Mouse (Mus musculus) urinary bladder, postnatal 14 days (tissue): ENCODE data around the gene Sox6.
A peak's percentile ranks its signal among the peaks of the same experiment; 100 is the strongest.

Source experiments
- DNase-seq: peaks from one replicate; pipeline ENCODE4 v3.0.0; 2021; ENCODE audit warnings: low spot score

Gene Sox6

DNA sequence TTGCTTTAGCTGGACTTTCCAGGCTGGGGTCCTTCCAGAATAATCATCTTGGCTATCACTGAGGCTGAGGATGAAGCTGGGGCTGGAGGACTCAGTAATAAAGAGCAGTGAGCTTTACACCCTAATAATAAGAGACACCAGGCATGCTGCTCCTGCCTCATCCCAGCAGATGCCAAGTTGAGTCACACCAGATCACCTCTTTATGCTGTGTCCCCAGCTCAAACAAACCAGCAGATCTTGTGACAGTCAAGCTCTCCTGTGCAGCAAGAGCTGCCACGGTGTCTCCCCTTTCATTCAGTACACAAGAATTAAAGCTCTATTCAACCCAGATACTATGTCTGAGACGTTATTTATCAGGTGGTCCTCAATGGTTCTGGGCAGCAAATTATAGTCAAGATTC is 560.8 kb downstream of the Sox6 start:
- DNase-seq = no peak

- DNase-seq = no peak
Observed at GRCm38 (mm10) chr7:115476881-115477665, 561.5 kb downstream of the Sox6 start.

GRCm38 (mm10) chr7:115475176-115475575 is 563.4 kb downstream of the Sox6 start:
- no peak for DNase-seq

GRCm38 (mm10) chr7:115474115-115474514 is 564.5 kb downstream of the Sox6 start:
- DNase-seq = peak; percentile 37

GRCm38 (mm10) chr7:115472850-115473249 is 565.7 kb downstream of the Sox6 start:
- DNase-seq = no peak

- no peak for DNase-seq
Observed at GRCm38 (mm10) chr7:115471521-115471920, 567.1 kb downstream of the Sox6 start.

DNA sequence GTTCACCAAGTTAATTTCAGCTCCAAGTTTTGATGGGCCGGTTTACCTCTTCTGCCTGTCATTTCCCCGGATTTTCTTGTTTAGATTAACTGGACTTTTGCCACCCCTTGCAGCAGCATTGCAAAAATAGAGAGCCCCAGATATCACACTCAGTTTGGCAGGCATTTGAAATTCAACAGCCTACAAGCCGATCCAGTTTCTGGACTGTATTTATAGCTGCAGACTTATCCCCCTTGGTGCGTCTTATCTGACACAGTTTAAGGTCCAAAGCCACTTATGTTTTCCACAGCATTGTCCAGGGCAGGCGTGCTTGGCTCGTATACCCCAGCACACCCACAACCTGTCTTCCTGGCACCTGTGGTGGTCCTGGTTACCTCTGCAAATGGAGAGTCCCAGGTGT is 571.8 kb downstream of the Sox6 start:
- DNase-seq = no peak

DNA sequence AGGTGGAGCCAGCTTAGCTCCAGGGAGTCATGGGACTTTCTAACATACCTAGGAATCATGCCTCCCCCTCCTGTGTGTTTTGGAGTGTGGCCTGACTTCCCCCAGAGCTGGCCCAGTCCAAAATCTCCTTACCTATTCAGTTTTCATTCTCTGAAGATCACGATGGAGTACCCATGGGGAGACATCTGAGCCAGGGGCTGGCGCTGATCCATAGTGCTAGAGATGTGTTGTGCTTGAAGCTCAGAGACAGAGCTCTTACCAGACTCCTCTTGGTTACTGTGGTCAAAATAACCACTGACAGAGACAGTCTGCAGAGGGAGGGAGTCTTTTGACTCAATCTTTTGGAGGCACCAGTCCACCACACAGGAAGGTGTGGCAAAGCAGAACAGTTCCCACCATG is 575.2 kb downstream of the Sox6 start:
- no peak for DNase-seq

DNA sequence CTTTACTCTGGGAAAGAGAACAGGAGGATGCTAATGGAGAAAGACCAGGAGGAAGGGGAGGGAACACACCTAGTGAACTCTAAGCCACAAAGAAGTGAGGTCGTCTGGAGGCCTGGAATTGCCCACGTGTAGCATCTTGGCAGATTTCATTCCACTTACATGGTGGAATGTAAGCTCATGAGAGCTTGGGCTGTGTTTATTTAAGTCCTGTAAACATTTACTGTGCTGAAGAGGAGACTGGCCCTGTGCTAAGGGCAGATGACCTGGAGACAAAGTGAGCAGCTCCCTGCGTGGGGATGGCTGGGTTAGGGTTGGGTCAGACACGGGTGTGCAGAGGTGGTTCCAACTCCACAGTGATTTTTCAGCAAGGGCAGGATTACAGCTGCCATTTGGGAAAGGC is 576.3 kb downstream of the Sox6 start:
- DNase-seq = no peak

DNA sequence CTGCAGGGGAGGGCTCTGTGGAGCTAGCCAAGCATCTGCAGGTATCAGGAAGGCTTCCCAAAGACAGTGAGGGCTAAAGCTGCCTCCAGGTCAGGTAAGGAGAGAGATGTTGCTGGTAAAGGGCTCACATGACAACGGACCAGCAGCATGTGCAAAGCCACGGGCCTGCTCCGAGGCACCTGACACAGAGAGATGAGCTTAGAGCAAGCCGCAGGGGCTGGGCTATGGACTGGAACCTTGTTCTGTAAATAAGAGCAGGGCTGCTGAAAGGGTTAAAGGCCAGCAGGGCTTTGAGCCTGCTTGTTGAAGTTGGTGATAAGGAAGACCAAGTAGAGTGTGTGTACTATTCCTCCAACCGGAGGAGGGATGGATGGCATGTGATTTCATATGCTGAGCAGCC is 583.6 kb downstream of the Sox6 start:
- DNase-seq = no peak

- no peak for DNase-seq
Observed at GRCm38 (mm10) chr7:115453713-115454073, 584.9 kb downstream of the Sox6 start.

DNA sequence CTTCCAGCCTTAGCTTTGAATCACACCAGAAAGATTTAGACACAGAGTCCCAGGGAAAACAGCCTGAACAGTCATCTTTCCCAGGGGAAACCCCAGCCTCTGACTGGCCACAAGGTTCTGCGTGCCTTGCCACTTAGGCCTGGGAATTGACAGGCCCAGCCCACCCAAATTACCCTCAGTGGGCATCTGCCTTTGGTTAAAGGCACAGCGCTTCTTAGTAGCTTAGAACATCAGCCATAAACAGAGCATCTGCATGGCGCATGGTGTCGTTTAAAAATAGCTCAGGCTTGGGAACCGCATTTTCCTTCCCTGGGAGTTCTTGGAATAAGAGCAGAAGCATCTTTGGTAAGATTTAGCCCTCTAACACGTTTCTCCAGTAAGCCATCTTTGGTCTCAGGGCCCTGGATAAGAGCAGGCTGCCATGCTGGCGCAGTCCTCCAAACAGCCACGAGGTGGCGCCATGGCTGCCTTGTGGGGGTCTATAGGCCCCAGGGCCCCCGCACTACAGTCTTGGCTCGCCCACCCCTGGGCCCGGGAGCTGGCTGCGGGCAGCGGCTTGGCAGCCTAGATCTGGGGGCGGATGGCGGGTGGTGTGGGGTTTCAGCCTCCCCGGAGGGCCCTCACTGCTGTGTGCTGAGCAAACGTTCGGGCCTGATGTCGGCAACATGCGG is 585.4 kb downstream of the Sox6 start:
- peak; percentile 22 for DNase-seq

DNA sequence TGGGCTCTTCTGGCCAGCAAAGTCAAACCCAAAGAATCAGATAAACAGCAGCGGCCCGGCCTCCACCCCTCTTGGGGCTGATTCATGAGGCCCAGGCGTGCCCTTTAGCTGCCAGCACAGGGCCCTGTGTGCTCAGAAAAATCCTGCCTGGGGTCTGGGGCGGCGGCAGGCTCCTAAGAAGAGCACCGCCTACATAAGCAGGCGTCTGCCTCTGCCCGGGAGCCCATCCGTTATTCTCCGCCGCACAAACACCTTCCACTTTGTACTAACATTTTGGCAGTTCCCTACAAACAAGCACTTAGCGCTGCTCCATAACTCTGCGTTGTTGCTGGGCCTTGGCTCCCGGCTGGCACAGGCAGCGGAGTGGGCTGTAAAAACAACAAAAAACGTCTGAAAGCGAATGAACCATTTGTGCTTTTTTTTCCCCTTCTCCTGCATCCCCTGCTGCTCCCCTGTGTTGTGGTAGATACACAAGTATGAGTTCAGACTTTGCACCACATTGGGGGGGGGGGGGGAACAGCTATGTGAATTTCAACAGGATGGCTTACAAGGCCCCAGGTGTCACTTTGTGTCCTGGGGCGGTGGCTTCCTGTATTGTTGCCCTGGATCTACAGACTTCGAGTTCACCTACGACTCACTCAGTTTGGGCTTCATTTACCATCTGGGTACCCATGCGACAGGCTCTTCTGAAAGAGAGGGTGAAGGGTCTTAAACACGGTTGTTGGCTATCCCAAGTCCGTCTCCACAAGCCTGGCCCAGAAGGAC is 588.0 kb downstream of the Sox6 start:
- no peak for DNase-seq

- DNase-seq = no peak
Observed at GRCm38 (mm10) chr7:115448403-115449025, 590.1 kb downstream of the Sox6 start.

GRCm38 (mm10) chr7:115447091-115447490 is 591.5 kb downstream of the Sox6 start:
- DNase-seq = no peak

DNA sequence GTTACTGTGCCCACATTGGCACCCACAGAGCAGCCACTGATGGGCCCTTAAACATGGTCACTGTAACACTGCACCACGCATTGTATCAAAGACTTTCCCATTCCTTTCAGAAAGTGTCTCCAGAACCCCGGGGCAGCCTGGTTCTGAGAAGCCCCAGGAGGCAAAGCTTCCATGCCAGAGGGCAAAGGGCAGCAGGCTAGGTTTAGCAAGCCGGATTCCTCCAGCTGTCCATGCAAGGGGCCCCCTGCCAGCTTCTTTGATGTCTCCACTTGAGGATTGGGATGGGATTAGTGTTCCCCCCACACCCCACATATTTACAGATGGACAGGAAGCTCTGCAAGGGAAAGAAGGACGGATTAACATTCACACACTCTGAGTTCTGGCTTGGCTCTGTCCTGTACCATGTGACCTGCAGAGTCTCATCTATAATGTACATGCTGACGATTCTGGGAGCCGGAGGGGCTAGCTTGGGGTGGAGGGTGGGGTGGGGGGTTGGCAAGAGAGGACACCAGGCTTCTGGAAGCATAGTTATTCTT is 592.0 kb downstream of the Sox6 start:
- DNase-seq = no peak

DNA sequence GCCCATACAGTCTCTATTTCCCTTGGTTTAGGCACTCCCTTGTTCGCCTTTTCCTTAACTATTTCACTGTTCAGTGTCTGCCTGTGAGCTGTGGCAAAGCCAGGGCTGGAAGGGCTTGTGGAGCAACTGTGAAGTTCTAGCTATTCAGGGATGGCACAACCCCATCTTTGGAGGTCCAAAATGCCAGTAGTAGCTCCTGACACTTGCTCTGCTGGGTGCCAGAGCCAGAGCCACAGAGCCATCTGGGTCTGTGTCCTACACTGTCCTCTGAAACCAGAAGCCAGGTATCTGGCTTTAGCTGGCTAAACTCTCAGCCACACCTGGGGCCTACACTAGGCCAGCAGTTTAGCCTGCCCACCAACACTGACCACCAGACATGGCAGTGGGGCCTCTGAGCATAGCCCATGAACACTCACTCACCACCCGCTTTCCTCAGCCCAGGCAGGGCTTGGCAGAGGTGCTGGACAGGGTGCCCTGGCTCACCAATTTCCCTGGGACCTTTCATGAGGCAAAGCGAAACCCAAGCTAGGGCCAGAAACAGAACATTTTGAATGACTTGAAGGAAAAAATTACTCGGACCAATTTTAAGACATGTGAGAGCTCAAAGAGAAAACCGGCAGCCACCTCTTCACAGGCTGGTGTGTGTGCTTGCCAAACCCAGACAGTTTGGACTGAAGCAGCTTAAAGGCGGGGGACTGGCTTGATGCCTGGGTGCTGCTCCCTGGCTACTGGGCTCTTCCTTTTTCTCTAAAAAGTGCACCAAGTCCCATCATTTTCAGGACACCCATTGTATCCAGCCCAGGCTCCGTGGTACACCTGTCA is 612.2 kb downstream of the Sox6 start:
- no peak for DNase-seq

- DNase-seq = no peak
Observed at GRCm38 (mm10) chr7:115422828-115423227, 615.8 kb downstream of the Sox6 start.

- no peak for DNase-seq
Observed at GRCm38 (mm10) chr7:115420960-115421359, 617.6 kb downstream of the Sox6 start.
